Mouse (Mus musculus) lung, adult 2 months (tissue): ENCODE results near the gene Spns2.

ENCODE experiments used
- CTCF ChIP-seq: fragments of 200-500 bp; IDR thresholded peaks from 2 replicates; pipeline ENCODE4 v1.5.1; 2011; ENCODE audit warnings: mild to moderate bottlenecking, low read length, control low read depth; ENCODE audit not compliant: insufficient read depth
- POLR2A ChIP-seq: fragments of 200-500 bp; IDR thresholded peaks from 2 replicates; pipeline ENCODE4 v1.6.1; 2011; ENCODE audit warnings: low read depth, mild to moderate bottlenecking, control low read depth, low read length, borderline replicate concordance; ENCODE audit errors: extremely low read depth

DNA sequence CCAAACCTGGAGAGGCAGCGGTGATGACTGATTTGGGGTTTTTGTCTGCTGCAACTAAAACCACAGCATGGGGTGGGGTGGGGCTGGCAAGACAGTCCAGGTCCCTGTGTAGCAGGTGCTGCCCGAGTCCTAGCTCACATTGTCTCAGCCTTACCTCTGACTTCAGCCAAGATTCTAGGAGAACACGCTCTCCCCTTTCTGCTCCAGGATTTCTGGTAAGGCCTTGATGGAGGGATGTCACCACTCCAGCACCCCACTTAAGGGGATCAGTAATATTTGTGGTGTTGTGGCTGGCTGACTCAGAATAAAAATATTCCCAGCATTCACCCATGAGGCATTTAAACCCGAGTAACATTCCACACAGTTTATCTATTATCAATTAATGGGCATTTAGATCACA is 66.0 kb downstream of the Spns2 start:
- no peak for TF ChIP-seq POLR2A
- TF ChIP-seq CTCF = no peak
